Mouse (Mus musculus) right cerebral cortex, postnatal 25 days (tissue): ENCODE data around the gene Tspan14.
A peak's percentile ranks its signal among the peaks of the same experiment; 100 is the strongest.

Source experiments
- DNase-seq: peaks from one replicate; pipeline ENCODE4 v3.0.0; 2022

Gene Tspan14

GRCm38 (mm10) chr14:40915838-40916237 lies 50.8 kb downstream of the Tspan14 start:
- no peak for DNase-seq

GRCm38 (mm10) chr14:40914701-40915100 lies 51.9 kb downstream of the Tspan14 start:
- DNase-seq = no peak

GRCm38 (mm10) chr14:40913709-40914108 lies 52.9 kb downstream of the Tspan14 start:
- DNase-seq = no peak

- no peak for DNase-seq
These were observed 55.1 kb downstream of the Tspan14 start for GRCm38 (mm10) chr14:40911529-40911928.

- no peak for DNase-seq
These were observed 57.8 kb downstream of the Tspan14 start for GRCm38 (mm10) chr14:40908763-40909162.

- DNase-seq = no peak
These were observed 59.8 kb downstream of the Tspan14 start for GRCm38 (mm10) chr14:40906770-40907169.

- no peak for DNase-seq
These were observed 60.8 kb downstream of the Tspan14 start for GRCm38 (mm10) chr14:40905813-40906212.

- no peak for DNase-seq
These were observed 64.1 kb downstream of the Tspan14 start for GRCm38 (mm10) chr14:40902307-40903055.

- DNase-seq = no peak
These were observed 66.3 kb downstream of the Tspan14 start for GRCm38 (mm10) chr14:40900267-40900666.

- DNase-seq = no peak
These were observed 68.7 kb downstream of the Tspan14 start for GRCm38 (mm10) chr14:40897916-40898315.

- DNase-seq = no peak
These were observed 70.9 kb downstream of the Tspan14 start for GRCm38 (mm10) chr14:40895681-40896080.

GRCm38 (mm10) chr14:40894576-40895247 lies 71.9 kb downstream of the Tspan14 start:
- peak; percentile 83 for DNase-seq

- DNase-seq = no peak
These were observed 72.7 kb downstream of the Tspan14 start for GRCm38 (mm10) chr14:40893884-40894283.

- no peak for DNase-seq
These were observed 73.4 kb downstream of the Tspan14 start, which contains the start of gene Sh2d4b for GRCm38 (mm10) chr14:40893196-40893595. Sh2d4b (minus strand) TSS chr14:40893266.

- DNase-seq = no peak
These were observed 74.2 kb downstream of the Tspan14 start for GRCm38 (mm10) chr14:40892326-40892825.

- DNase-seq = no peak
These were observed 75.1 kb downstream of the Tspan14 start for GRCm38 (mm10) chr14:40891506-40891905.

GRCm38 (mm10) chr14:40889704-40890103 lies 76.9 kb downstream of the Tspan14 start:
- DNase-seq = no peak

- DNase-seq = no peak
These were observed 77.4 kb downstream of the Tspan14 start for GRCm38 (mm10) chr14:40889181-40889580.

- DNase-seq = no peak
These were observed 80.0 kb downstream of the Tspan14 start for GRCm38 (mm10) chr14:40886428-40887202.

- DNase-seq = no peak
These were observed 80.9 kb downstream of the Tspan14 start for GRCm38 (mm10) chr14:40885752-40886151.

GRCm38 (mm10) chr14:40885225-40885624 lies 81.4 kb downstream of the Tspan14 start:
- peak; percentile 43 for DNase-seq

- DNase-seq = no peak
These were observed 92.0 kb downstream of the Tspan14 start for GRCm38 (mm10) chr14:40874565-40874964.

GRCm38 (mm10) chr14:40873961-40874360 lies 92.6 kb downstream of the Tspan14 start:
- DNase-seq = no peak
